Mouse (Mus musculus): ENCODE results near the gene Cyp2u1. TPM values are rescaled to one million over a fixed set of nuclear protein-coding genes. Genes with fewer than 3 reads are reported as not detected.

Gene Cyp2u1
- polyA plus RNA-seq, 1 experiment from 2014 or later: 11.9 TPM

DNA sequence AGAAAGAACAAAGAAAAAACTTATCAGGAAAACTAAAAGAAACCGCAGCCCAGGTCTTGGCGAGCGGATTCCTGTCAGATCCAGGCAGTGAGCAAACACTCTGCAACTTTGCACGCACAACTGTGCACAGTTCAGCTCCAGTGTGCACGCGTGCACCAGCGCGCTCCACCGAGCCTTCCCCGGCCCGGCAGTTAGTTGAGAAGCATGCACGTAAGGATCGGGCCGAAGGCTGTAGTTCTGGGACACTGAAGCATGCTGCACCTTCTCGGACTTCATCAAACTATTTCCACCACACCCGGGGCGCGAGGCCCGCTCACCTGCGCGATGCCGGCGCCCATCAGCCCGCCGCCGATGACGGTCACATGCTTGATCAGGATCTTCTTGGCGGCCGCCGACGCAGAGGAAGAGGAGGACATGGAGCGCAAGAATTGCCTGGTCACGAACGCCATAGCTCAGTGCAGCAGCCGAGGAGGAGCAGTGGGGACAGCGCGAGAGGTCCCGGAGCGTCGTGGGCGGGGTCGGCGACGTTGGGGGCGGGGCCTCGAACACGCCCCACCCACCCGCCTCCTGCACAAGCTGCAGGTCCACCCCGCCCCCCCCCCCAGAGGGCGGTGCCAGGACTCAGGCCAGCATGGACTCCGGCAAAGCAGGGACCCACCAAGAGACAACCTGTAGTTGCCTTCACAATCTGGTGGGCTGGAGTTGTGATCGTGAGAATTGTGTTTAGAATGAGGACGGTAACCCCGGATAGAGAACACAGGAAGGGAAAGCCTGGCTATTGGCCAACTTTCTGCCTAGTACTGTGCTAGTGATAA, 31.3 kb downstream of the Cyp2u1 start, which contains the start of gene Hadh:
Gene Hadh, minus strand, starts transcription at position 543 of the 815 bp plus-strand sequence.
- Histone ChIP-seq H3K27ac (peak within 1 kb of the TSS; percentile 93), H3K9ac (peak within 1 kb of the TSS; percentile 84), H3K4me2 (peak within 1 kb of the TSS; percentile 68), H3K4me1 (replicated peaks) (peaks cover 41% of the 10 kb centered on the region), H3K36me3 (peaks cover 3% of the 10 kb centered on the region; the same call in 1 of the 2 replicates), H3K27me3 (no peaks in the 10 kb centered on the region), H3K4me3 (peak within 1 kb of the TSS; percentile 84), H3K9me3 (replicated peaks) (no peaks in the 10 kb centered on the region)
- under 1% methylated on average over 53 of the region's 54 CpGs for WGBS
- ATAC-seq (replicated peaks; ENCODE audit: insufficient number of reproducible peaks, insufficient read depth, low FRiP score, low read depth): peak; percentile 93

DNA sequence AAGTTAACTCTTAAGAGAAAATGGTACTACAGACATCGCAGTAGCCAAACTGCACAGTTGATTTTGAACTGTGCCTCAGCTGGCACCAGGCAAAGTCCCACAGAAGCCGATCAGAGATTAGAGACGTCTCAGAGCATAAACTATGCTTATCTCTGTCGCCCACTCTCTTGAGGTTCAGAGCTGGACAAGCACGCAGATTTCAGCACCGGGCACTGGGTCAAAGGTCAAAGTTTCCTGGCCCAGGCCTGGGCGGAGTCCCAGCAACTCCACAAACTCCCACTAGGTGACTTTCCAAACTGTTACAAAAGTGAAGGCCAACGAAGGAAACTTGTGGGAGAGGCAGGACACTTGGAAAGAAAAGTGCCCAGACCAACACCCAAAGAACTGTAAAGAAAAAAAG, 31.9 kb downstream of the Cyp2u1 start:
- Histone ChIP-seq H3K9ac (peak overlapping the region; percentile 84), H3K4me1 (replicated peaks) (peaks cover 44% of the 10 kb centered on the region)

DNA sequence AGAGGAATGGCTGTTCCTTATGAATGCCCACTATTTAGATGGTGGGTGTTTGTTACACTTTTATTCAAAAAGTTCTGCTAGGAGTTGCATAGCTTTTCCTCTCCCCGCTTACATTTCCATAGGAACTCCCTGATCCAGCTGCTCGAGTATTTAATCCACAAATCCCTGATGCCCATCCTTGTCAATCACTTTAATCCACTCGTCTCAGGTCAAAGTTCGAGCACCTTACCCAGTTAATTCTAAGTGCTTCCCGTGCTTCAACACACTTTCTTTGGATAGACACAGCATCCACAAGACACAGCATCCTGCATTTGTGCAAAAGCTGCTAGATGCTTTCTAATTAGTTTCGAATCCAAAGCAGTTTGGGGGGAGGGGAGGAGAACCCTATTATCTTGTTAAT, 32.6 kb downstream of the Cyp2u1 start:
- Histone ChIP-seq H3K27me3 (no peaks in the 10 kb centered on the region), H3K4me1 (replicated peaks) (peaks cover 52% of the 10 kb centered on the region), H3K27ac (no peak overlapping the region), H3K4me3 (peak overlapping the region; percentile 84), H3K9me3 (replicated peaks) (no peaks in the 10 kb centered on the region), H3K9ac (0 out of 2 replicates have a peak overlapping the region, but pooled peaks have one; percentile 84), H3K4me2 (peak overlapping the region; percentile 68), H3K36me3 (peaks cover 3% of the 10 kb centered on the region; the same call in 1 of the 2 replicates)
- no peak for ATAC-seq (replicated peaks; ENCODE audit: insufficient number of reproducible peaks, insufficient read depth, low FRiP score, low read depth)
- 64% methylated on average over 6 of the region's 6 CpGs for WGBS

More for the DNA sequence above, 31.9 kb downstream of the Cyp2u1 start:
- peaks cover 3% of the 10 kb centered on the region; the same call in 1 of the 2 replicates for H3K36me3 ChIP-seq
- ATAC-seq (replicated peaks; ENCODE audit: insufficient number of reproducible peaks, insufficient read depth, low FRiP score, low read depth): no peak
- H3K4me3 ChIP-seq: peak overlapping the region; percentile 84
- WGBS: 2% methylated on average over 8 of the region's 8 CpGs
- no peaks in the 10 kb centered on the region for H3K27me3 ChIP-seq
- H3K27ac ChIP-seq: peak overlapping the region; percentile 93
- peak overlapping the region; percentile 68 for H3K4me2 ChIP-seq
- H3K9me3 ChIP-seq (replicated peaks): no peaks in the 10 kb centered on the region

DNA sequence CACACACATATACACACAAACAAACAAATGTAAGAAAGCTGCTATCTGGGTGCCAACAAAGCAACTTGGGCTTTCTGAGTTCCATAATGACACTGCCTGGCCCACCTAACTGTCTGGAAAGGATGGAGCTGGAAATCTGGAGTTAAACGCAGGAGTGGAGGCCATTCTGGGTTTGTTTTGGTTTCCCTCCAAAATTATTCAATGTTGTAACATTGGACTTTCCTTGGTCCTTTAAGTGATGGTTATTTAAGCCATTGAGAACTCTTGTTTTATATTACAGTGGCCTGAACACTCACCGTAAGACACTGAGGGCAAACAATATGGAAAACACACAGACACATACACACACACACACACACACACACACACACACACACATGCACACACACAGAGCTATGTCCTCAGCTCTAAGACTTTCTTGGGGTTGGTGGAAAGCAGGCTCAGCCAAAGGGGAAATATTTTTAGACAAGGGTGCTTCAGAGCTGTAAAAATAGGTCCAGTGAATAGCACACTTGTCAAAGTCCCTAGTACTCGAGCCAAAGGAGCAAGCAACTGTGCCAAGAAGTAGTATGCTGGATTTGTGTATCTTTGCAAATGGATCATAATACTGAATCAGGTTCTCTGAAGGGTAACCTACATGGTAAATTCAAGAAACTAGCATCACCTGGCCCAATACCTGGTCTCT, 36.5 kb downstream of the Cyp2u1 start:
- no peaks in the 10 kb centered on the region for H3K9me3 ChIP-seq (replicated peaks)
- H3K9ac ChIP-seq: no peak overlapping the region
- no peaks in the 10 kb centered on the region for H3K27me3 ChIP-seq
- H3K4me1 ChIP-seq (replicated peaks): peaks cover 49% of the 10 kb centered on the region
- 0 out of 2 replicates have a peak, but pooled peaks have one; percentile 37 for ATAC-seq (replicated peaks; ENCODE audit: insufficient number of reproducible peaks, insufficient read depth, low FRiP score, low read depth)
- H3K4me3 ChIP-seq: no peak overlapping the region
- peak overlapping the region; percentile 29; the same call in 1 of the 2 replicates for H3K4me2 ChIP-seq
- peak overlapping the region; percentile 72 for H3K27ac ChIP-seq
- 52% methylated on average over 3 of the region's 3 CpGs for WGBS
- peaks cover 10% of the 10 kb centered on the region for H3K36me3 ChIP-seq

DNA sequence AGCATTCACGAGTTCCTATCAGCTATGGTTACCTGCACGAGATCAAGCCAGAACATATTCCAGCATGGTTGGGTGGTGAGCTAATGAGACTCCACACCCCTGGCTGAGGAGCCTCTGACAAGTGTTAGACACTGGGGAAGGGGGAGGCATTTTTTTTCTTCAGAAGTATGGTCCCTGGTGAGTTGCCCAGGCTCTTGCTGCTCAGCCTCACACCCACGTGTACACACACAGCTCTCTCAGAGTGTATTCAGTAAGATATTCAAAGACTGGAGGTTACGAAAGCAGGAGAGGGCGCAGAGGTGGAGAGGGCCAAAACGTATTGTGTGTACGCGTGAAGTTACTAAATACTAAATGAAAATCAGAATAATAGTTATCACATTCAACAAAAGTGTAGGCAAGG, 37.5 kb downstream of the Cyp2u1 start:
- Histone ChIP-seq H3K4me1 (replicated peaks) (peaks cover 41% of the 10 kb centered on the region), H3K4me2 (no peak overlapping the region), H3K27ac (peak overlapping the region; percentile 72), H3K9ac (no peak overlapping the region), H3K27me3 (no peaks in the 10 kb centered on the region), H3K36me3 (peaks cover 15% of the 10 kb centered on the region), H3K4me3 (no peak overlapping the region), H3K9me3 (replicated peaks) (no peaks in the 10 kb centered on the region)
- no peak for ATAC-seq (replicated peaks; ENCODE audit: insufficient number of reproducible peaks, insufficient read depth, low FRiP score, low read depth)
- WGBS: 70% methylated on average over 8 of the region's 8 CpGs

DNA sequence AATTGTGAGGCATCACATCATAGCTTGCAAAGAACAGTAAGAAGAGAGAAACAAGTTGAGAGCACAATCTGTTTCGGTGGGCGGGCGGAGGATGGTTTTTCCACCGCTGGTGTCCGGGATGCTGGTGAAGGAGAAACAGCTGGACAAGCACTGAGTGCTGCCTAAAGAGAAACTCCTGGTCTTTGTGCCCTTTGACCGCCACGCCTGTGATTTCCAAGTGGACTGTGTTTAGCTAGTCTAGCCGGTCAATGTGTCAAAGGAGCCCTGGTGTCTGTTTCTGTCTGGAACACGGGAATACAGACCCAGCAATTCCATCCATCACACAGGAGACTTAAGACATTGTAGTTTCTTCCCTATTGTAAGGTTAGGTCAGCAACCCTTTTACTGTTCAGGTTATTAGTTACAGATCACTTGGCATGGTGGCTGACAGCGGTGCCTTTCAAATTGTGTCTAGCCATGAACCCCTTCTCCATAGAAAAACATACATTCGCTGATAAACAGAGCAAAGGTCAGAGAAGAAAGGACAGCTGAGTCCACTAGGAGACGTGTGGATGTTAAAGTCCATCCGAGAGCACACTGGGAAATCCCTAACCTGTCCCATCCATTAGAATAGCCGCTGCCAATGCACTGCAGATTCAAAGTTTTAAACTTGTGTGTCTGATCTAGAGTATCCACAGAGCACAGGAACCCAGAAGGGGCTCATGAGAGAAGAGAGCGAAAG, 39.1 kb downstream of the Cyp2u1 start:
- Histone ChIP-seq H3K36me3 (peaks cover 15% of the 10 kb centered on the region), H3K27me3 (no peaks in the 10 kb centered on the region), H3K9me3 (replicated peaks) (no peaks in the 10 kb centered on the region), H3K4me1 (replicated peaks) (peaks cover 42% of the 10 kb centered on the region), H3K9ac (no peak overlapping the region), H3K4me3 (no peak overlapping the region), H3K4me2 (no peak overlapping the region), H3K27ac (no peak overlapping the region)
- 84% methylated on average over 15 of the region's 15 CpGs for WGBS
- no peak for ATAC-seq (replicated peaks; ENCODE audit: insufficient number of reproducible peaks, insufficient read depth, low FRiP score, low read depth)

DNA sequence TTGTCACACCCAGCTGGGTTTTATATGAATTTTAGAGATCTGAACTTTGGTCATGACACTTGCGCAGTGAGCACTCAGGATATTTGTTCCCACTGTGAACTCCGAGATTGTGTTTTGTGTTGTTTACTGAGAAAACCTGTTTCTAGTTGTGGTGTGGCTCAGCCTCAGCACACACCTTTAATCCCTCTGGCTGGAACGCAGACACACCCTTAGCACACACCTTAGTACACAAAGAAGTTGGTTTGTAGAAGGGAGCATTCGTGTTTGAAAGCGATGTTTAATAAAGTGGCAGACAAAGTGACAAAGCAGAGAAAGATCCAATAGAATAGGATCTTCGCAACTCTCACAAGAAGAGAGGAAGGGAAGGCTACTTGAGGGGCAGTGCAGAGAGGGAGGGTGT, 42.6 kb downstream of the Cyp2u1 start:
- Histone ChIP-seq H3K4me1 (replicated peaks) (peaks cover 24% of the 10 kb centered on the region), H3K4me2 (no peak overlapping the region), H3K27ac (no peak overlapping the region), H3K9ac (no peak overlapping the region), H3K4me3 (no peak overlapping the region), H3K9me3 (replicated peaks) (no peaks in the 10 kb centered on the region), H3K36me3 (peaks cover 12% of the 10 kb centered on the region), H3K27me3 (no peaks in the 10 kb centered on the region)
- no peak for ATAC-seq (replicated peaks; ENCODE audit: insufficient number of reproducible peaks, insufficient read depth, low FRiP score, low read depth)
- 97% methylated on average over 6 of the region's 6 CpGs for WGBS

DNA sequence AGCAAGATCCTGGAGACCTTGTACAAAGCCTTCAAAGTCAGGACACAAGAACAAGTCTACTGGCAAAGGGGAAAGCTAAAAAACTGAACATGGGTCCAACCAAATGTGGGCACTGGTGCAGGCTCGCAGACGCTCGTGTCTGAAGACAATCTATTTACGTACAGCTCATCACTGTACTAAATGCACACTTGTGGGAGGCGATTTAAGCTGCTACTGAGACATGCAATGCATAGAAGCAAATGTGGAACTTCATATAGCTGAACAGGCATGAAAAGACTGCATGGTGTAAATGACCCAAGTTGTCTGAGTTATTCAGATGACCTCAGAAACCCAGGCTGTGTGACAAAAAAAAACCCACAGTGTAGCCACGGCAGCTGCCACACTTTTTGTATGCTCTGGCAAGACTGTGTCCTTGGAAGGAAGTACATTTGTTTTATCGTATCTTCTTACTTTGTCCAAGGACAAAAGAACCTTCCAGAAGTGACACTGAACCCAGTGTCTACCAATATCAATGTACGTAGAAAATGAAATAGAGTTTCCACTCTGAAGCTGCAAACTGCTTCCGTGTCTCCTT, 43.5 kb downstream of the Cyp2u1 start:
- Histone ChIP-seq H3K36me3 (peaks cover 12% of the 10 kb centered on the region), H3K4me2 (no peak overlapping the region), H3K4me3 (no peak overlapping the region), H3K27ac (0 out of 2 replicates have a peak overlapping the region, but pooled peaks have one; percentile 28), H3K9me3 (replicated peaks) (no peaks in the 10 kb centered on the region), H3K27me3 (no peaks in the 10 kb centered on the region), H3K9ac (no peak overlapping the region), H3K4me1 (replicated peaks) (peaks cover 19% of the 10 kb centered on the region)
- 67% methylated on average over 9 of the region's 9 CpGs for WGBS
- no peak for ATAC-seq (replicated peaks; ENCODE audit: insufficient number of reproducible peaks, insufficient read depth, low FRiP score, low read depth)

DNA sequence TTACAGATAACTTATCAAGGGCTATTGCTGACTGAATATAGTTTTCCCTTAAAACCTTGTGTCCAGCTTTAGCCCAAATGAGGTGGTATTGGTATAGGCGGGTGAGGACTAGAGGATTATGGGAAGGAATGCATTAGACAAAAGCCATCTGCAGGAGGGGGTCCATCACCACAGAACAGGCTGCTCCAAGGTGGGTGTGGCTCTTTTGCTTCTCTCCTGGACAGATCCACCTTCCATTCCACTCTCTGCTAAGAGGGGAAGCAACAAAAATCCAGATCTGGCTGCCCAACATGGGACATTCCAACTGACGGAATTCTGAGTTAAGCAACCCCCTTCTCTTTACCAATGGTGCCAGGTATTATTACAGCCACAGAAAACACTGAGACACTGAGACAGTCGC, 44.1 kb downstream of the Cyp2u1 start:
- no peak for ATAC-seq (replicated peaks; ENCODE audit: insufficient number of reproducible peaks, insufficient read depth, low FRiP score, low read depth)
- Histone ChIP-seq H3K4me2 (no peak overlapping the region), H3K4me1 (replicated peaks) (peaks cover 19% of the 10 kb centered on the region), H3K27ac (no peak overlapping the region), H3K9me3 (replicated peaks) (no peaks in the 10 kb centered on the region), H3K9ac (no peak overlapping the region), H3K36me3 (peaks cover 12% of the 10 kb centered on the region), H3K4me3 (no peak overlapping the region), H3K27me3 (no peaks in the 10 kb centered on the region)
- WGBS: 83% methylated on average over 3 of the region's 3 CpGs

DNA sequence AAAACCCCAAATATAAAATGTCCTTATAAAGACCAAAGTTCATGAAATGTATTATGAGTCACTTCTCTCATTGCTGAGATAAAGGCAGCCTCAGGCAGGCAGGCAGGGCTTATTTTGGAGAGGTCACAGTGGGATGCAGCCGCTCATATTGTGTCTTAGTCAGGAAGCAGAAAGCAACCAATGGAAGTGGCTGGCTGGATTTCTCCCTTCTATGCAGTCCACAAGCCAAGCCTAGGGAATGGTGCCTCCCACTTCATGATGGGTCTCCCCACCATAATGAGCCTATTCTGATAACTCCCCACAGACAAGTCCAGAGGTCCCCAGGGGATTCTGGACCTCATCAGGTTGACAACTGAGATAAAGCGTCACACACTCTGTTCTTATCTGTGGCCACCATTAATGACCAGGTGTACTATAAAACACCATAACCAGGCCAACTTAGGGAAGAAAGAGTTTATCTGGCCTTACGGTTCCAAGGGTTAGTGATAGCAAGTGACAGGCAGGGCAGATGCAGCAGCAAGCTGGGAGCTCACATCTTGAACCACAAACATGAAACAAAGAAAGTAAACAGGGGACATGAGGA, 47.5 kb downstream of the Cyp2u1 start:
- Histone ChIP-seq H3K27me3 (no peaks in the 10 kb centered on the region), H3K9me3 (replicated peaks) (no peaks in the 10 kb centered on the region), H3K27ac (no peak overlapping the region), H3K4me2 (no peak overlapping the region), H3K9ac (no peak overlapping the region), H3K4me1 (replicated peaks) (peaks cover 43% of the 10 kb centered on the region), H3K4me3 (no peak overlapping the region), H3K36me3 (0 out of 2 replicates have a peak, but pooled peaks cover 4% of the 10 kb centered on the region)
- WGBS: 64% methylated on average over 3 of the region's 3 CpGs
- no peak for ATAC-seq (replicated peaks; ENCODE audit: insufficient number of reproducible peaks, insufficient read depth, low FRiP score, low read depth)

Measured in heart, embryonic 15.5 days (tissue).